Mouse (Mus musculus): ENCODE measurements around the gene Otc.

DNA sequence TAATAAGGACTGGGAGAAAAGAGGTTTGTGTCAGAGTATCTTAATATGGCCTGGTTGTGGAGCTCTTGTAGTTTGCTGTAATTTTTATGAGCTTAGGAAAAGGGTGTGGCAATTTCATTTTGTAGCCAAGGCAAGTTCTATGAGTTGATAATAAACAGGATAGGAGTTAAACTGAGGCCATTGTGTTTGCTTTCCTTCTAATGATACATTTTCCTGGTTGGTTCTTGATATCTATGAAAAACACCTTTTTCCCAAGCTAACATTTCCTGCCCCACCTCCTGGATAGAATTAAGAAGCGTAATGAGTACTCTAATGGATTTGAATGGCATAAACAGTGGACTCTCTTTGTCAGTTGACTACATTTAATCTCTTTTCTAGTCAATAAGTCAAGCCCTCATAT lies 5.7 kb downstream of the Otc start:
- no peak for TF ChIP-seq POLR2A (IDR thresholded peaks at IDR 0.05; ENCODE audit: insufficient read depth, low read length)
- TF ChIP-seq CTCF (IDR thresholded peaks at IDR 0.05; ENCODE audit: low read depth, low read length), result no peak

Measured in ES-Bruce4 (cell line).